Mouse (Mus musculus) testis, adult 2 months (tissue): ENCODE results near the gene Gm1673.

ENCODE experiments used
- CTCF ChIP-seq: fragments of 200-500 bp; IDR thresholded peaks from 2 replicates; pipeline ENCODE4 v1.5.1; 2012; ENCODE audit warnings: low read depth, mild to moderate bottlenecking, inconsistent platforms, low read length, moderate library complexity; ENCODE audit not compliant: control insufficient read depth, insufficient read depth, insufficient replicate concordance
- POLR2A ChIP-seq: fragments of 200-500 bp; IDR thresholded peaks from 2 replicates; pipeline ENCODE4 v1.6.1; 2012; ENCODE audit warnings: low read depth, mild to moderate bottlenecking, inconsistent platforms, low read length, moderate library complexity; ENCODE audit not compliant: control insufficient read depth

DNA sequence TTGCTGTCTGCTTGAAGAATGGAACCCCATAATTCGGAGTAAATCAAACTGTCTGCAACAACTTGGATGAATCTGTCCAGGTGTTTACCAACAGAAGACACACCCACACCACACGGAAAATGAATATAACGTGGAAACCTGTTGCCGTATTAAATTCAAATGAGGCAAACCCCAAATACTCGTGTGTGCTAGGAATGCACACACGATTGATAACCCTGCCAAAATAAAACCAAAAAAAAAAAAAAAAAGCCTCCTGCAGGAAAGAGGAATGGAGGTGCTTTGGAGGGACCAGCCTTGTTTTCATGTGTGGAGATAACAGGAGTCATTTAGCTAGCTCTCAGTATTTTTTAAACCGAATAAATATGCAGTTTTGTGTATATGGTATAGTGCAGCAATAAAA, 48.4 kb upstream of the Gm1673 start:
- TF ChIP-seq CTCF, result no peak
- no peak for TF ChIP-seq POLR2A
